Mouse (Mus musculus): ENCODE data around the gene Bmt2. TPM values are rescaled to one million over a fixed set of nuclear protein-coding genes. Genes with fewer than 3 reads are reported as not detected.

Bmt2 gene
- polyA plus RNA-seq, 1 experiment from 2014 or later: 14.8 TPM

DNA sequence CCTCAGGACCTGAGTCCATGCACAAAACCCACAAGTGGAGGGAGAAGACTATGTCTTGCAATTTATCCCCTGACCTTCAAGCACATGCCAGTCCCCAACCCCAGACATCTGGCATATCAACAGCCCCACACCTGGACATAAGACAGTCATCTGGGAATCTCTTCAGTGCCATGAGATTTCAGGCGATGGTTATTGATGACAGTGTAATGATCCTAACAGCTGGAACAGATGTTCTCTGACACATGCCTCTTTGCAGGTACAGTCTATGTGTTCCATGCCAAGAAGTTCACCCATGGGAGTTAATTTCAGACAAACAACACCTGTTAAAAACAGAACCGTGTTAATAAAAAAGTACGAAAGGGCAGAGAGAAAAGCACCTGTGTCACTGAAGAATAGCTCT, 64.1 kb downstream of the Bmt2 start:
- no peaks in the 10 kb centered on the region for H3K4me1 ChIP-seq (replicated peaks)
- H3K36me3 ChIP-seq: no peaks in the 10 kb centered on the region
- ATAC-seq: no peak
- no peak overlapping the region for H3K4me3 ChIP-seq (replicated peaks)
- 83% methylated on average over 3 of the region's 3 CpGs for WGBS
- no peaks in the 10 kb centered on the region for H3K9me3 ChIP-seq
- no peak overlapping the region for H3K9ac ChIP-seq
- H3K27me3 ChIP-seq (replicated peaks): no peaks in the 10 kb centered on the region
- no peak overlapping the region for H3K27ac ChIP-seq
- no peak overlapping the region for H3K4me2 ChIP-seq (replicated peaks)

DNA sequence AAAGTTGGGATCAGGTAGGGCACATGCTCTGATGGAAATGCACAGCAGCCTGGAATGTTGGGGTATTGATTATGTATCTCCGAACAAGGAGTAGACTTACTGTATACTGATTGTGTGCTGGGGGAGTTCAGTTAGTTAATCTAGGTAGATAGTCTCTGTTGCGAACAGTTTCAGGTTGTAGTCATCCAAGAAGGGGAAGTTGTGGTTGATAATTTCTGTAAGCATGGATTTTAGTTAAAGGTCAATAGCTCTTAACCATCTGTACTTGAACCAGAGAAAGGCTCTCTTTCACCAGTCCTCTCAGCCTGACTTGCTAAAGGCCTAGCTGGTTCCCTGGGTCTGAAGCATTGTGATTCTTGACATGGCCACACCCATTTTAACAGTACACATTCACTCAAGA, 66.9 kb downstream of the Bmt2 start:
- Histone ChIP-seq H3K4me3 (replicated peaks) (no peak overlapping the region), H3K4me2 (replicated peaks) (no peak overlapping the region), H3K9me3 (no peaks in the 10 kb centered on the region), H3K36me3 (no peaks in the 10 kb centered on the region), H3K27me3 (replicated peaks) (no peaks in the 10 kb centered on the region), H3K4me1 (replicated peaks) (peaks cover 7% of the 10 kb centered on the region), H3K9ac (no peak overlapping the region), H3K27ac (no peak overlapping the region)
- ATAC-seq: no peak
- 87% methylated on average over 2 of the region's 2 CpGs for WGBS

GRCm38 (mm10) chr6:13609353-13610140, 68.2 kb downstream of the Bmt2 start:
- Histone ChIP-seq H3K27ac (no peak overlapping the region), H3K4me2 (replicated peaks) (no peak overlapping the region), H3K4me3 (replicated peaks) (no peak overlapping the region), H3K9me3 (no peaks in the 10 kb centered on the region), H3K9ac (no peak overlapping the region), H3K27me3 (replicated peaks) (no peaks in the 10 kb centered on the region), H3K36me3 (no peaks in the 10 kb centered on the region), H3K4me1 (replicated peaks) (peaks cover 7% of the 10 kb centered on the region)
- WGBS: 69% methylated on average over 5 of the region's 5 CpGs
- ATAC-seq: no peak

- H3K27me3 ChIP-seq (replicated peaks): no peaks in the 10 kb centered on the region
- WGBS: 2% methylated on average over 71 of the region's 71 CpGs
- H3K4me2 ChIP-seq (replicated peaks): peak within 1 kb of the TSS; percentile 81
- peak within 1 kb of the TSS; percentile 82 for H3K9ac ChIP-seq
- ATAC-seq: peak; percentile 98
- H3K4me1 ChIP-seq (replicated peaks): peaks cover 7% of the 10 kb centered on the region
- H3K36me3 ChIP-seq: no peaks in the 10 kb centered on the region
- peak within 1 kb of the TSS; percentile 83 for H3K4me3 ChIP-seq (replicated peaks)
- no peaks in the 10 kb centered on the region for H3K9me3 ChIP-seq
- H3K27ac ChIP-seq: peak within 1 kb of the TSS; percentile 96
These were observed 69.9 kb downstream of the Bmt2 start, which contains the start of gene Tmem168 for GRCm38 (mm10) chr6:13607621-13608493. TSS of gene Tmem168 (minus strand) at chr6:13608100.

- 10% methylated on average over 15 of the region's 15 CpGs for WGBS
- Histone ChIP-seq H3K4me1 (replicated peaks) (peaks cover 7% of the 10 kb centered on the region), H3K27ac (peak overlapping the region; percentile 96), H3K36me3 (no peaks in the 10 kb centered on the region), H3K4me3 (replicated peaks) (peak overlapping the region; percentile 83), H3K9me3 (no peaks in the 10 kb centered on the region), H3K9ac (peak overlapping the region; percentile 82), H3K27me3 (replicated peaks) (no peaks in the 10 kb centered on the region), H3K4me2 (replicated peaks) (peak overlapping the region; percentile 81)
- ATAC-seq: no peak; the same call in none of the 2 replicates
These were observed 70.7 kb downstream of the Bmt2 start for GRCm38 (mm10) chr6:13606921-13607620.

DNA sequence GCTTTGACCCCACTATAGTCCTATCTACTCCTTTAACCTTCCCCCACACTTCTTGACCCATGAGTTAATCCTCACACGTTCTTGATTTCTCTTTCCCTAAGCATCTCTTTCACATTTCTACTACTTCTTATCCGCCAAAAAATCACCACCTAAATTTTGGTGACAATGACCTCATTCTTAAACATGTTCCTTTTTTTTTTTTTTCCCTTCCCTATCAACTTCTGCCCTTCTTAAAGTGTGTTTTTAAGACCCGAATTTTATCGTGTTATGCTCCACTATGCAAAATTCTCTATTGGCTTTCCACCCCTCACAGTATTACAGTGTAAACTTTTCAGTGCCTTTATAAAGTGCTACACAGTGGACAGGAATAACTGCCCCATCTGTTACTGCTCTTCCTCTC, 71.4 kb downstream of the Bmt2 start:
- no peak overlapping the region for H3K27ac ChIP-seq
- H3K36me3 ChIP-seq: no peaks in the 10 kb centered on the region
- WGBS: 85% methylated on average over 4 of the region's 4 CpGs
- peaks cover 7% of the 10 kb centered on the region for H3K4me1 ChIP-seq (replicated peaks)
- H3K9ac ChIP-seq: no peak overlapping the region
- H3K4me3 ChIP-seq (replicated peaks): peak overlapping the region; percentile 83; the same call in 1 of the 2 replicates
- H3K9me3 ChIP-seq: no peaks in the 10 kb centered on the region
- H3K4me2 ChIP-seq (replicated peaks): peak overlapping the region; percentile 81
- H3K27me3 ChIP-seq (replicated peaks): no peaks in the 10 kb centered on the region
- no peak for ATAC-seq

DNA sequence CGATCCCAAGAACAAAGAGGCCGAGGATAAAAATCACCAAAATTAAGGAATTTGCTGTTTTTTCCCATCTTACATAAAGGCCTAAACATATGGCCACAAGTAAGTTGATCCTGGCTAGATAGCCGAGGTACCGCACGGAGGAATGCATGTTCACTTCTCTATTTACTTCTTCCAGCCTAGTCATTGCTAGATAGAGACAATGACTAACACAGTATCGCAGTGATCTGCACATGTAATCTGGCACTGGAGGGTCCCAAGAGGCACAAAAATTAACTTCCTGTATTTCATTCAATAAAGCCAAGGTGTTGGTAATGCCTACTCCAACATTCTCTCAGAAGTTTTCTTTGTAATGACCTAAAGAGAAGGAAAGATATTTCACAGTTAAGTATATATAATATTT, 74.6 kb downstream of the Bmt2 start:
- WGBS: 94% methylated on average over 6 of the region's 6 CpGs
- Histone ChIP-seq H3K4me1 (replicated peaks) (peaks cover 5% of the 10 kb centered on the region), H3K27me3 (replicated peaks) (no peaks in the 10 kb centered on the region), H3K36me3 (no peaks in the 10 kb centered on the region), H3K9me3 (no peaks in the 10 kb centered on the region), H3K27ac (no peak overlapping the region), H3K4me2 (replicated peaks) (no peak overlapping the region), H3K9ac (no peak overlapping the region), H3K4me3 (replicated peaks) (no peak overlapping the region)
- no peak for ATAC-seq

DNA sequence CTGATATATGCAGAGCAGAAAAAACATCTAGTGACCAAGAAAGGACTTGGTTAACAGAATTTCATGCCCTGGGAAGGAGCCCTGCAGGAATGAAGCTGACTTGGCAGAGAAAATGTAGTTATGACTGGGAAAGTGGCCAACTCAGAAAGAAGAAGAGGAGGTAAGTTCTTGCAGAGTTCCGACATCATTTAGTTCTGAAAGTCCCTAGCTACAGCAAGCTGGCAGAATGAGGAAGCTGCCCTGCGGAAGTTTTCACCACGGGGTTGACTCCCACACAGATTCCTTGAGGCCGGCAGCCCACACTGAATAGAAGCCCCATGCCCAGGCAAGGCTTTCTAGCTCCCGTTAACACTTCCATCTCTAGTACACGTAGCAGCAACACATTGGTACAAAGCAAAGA, 76.2 kb downstream of the Bmt2 start:
- no peak for ATAC-seq
- H3K4me3 ChIP-seq (replicated peaks): no peak overlapping the region
- no peaks in the 10 kb centered on the region for H3K9me3 ChIP-seq
- H3K27ac ChIP-seq: no peak overlapping the region
- H3K4me1 ChIP-seq (replicated peaks): peaks cover 2% of the 10 kb centered on the region
- no peaks in the 10 kb centered on the region for H3K27me3 ChIP-seq (replicated peaks)
- H3K9ac ChIP-seq: no peak overlapping the region
- H3K4me2 ChIP-seq (replicated peaks): no peak overlapping the region
- WGBS: 68% methylated on average over 6 of the region's 6 CpGs
- no peaks in the 10 kb centered on the region for H3K36me3 ChIP-seq

DNA sequence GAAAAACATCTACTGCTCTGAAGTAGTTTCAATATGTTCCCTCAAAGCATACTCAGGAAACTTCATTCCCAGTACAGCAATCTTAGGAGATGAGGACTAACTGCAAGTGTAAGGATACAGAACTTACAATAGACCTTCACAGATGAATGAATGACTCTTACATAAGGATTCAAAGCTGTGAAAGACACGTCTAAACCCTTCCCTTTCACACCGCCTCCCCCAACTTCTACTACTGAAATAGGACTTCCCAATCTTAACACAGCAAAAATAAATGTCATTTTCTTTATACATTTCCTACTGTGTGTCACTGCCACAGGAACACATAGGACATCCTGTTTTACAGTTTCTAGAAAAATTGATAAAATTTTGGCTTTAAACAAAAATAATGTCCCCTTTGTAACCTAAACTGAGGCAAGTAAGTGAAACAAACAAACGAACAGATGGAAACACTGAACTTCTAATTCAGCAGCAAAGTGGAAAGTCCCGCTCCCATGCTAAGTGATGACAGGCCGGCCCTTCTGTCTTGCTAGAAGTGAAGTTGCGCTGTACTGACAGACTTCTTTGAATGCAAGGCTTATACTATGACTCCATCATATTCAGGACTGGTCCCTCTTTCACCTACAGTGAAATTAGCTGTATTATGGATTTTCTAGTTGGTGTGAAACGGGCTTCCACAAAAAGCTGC, 79.4 kb downstream of the Bmt2 start:
- WGBS: 90% methylated on average over 7 of the region's 7 CpGs
- Histone ChIP-seq H3K9ac (no peak overlapping the region), H3K36me3 (no peaks in the 10 kb centered on the region; the same call in 1 of the 2 replicates), H3K4me2 (replicated peaks) (no peak overlapping the region), H3K9me3 (no peaks in the 10 kb centered on the region), H3K4me1 (replicated peaks) (no peaks in the 10 kb centered on the region), H3K4me3 (replicated peaks) (no peak overlapping the region), H3K27ac (no peak overlapping the region), H3K27me3 (replicated peaks) (no peaks in the 10 kb centered on the region)
- no peak for ATAC-seq

DNA sequence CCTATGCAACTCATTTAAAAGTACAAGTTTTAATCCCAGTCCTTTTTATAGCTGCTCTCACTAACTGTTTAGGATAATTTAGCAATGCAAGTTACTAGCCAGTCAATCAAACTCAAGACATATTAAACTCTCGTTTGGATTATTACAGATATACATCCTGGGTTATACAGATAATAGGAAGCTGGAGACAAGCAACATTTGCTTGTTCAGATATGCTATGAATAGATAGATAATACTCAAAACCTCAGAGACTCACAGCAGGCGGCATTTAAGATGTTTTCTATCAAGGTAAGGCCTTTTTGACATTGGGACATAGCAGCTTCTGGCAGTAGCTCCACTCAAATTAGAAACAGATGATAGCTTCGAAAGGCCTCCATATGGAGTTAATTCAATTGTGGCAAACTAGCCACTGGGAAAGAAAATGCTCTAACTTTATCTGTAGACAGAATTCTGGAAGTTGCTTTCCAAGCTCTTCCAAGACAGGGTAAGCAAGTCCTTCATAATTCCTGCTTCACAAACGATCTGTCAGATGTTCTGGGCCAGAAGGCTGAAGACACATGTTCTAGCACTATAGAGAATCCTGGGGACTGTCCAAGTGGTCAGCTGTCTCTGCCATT, 84.9 kb downstream of the Bmt2 start:
- WGBS: 79% methylated on average over 4 of the region's 4 CpGs
- no peak overlapping the region for H3K9ac ChIP-seq
- no peaks in the 10 kb centered on the region for H3K27me3 ChIP-seq (replicated peaks)
- no peaks in the 10 kb centered on the region for H3K4me1 ChIP-seq (replicated peaks)
- no peaks in the 10 kb centered on the region for H3K9me3 ChIP-seq
- no peak for ATAC-seq
- no peaks in the 10 kb centered on the region; the same call in 1 of the 2 replicates for H3K36me3 ChIP-seq
- no peak overlapping the region for H3K4me2 ChIP-seq (replicated peaks)
- no peak overlapping the region for H3K27ac ChIP-seq
- H3K4me3 ChIP-seq (replicated peaks): no peak overlapping the region

GRCm38 (mm10) chr6:13586560-13586959, 91.2 kb downstream of the Bmt2 start:
- H3K9me3 ChIP-seq: no peaks in the 10 kb centered on the region
- no peaks in the 10 kb centered on the region for H3K27me3 ChIP-seq (replicated peaks)
- peaks cover 7% of the 10 kb centered on the region; the same call in 1 of the 2 replicates for H3K36me3 ChIP-seq
- H3K4me1 ChIP-seq (replicated peaks): no peaks in the 10 kb centered on the region
- H3K27ac ChIP-seq: 0 out of 2 replicates have a peak overlapping the region, but pooled peaks have one; percentile 30
- H3K4me2 ChIP-seq (replicated peaks): 0 out of 2 replicates have a peak overlapping the region, but pooled peaks have one; percentile 14
- peak; percentile 97 for ATAC-seq
- H3K4me3 ChIP-seq (replicated peaks): no peak overlapping the region
- 14% methylated on average over 2 of the region's 2 CpGs for whole genome bisulfite sequencing
- no peak overlapping the region for H3K9ac ChIP-seq
